ENCODE assay signal across 9 mouse cellular contexts in genomic region chr2:146214715-146215114, GRCm38 (mm10). TPM values are rescaled to one million over a fixed set of nuclear protein-coding genes. Genes with fewer than 3 reads are reported as not detected.
DNase-seq lines count a peak whose midpoint lies in the region; ATAC-seq lines count a peak whose summit lies in the region.
"Had no signal": no experiment of that assay in that cellular context is flagged by ENCODE, and none has a peak within 500 bp of the region (broad histone marks: within the 10 kb centered on the region; RNA-seq: fewer than 3 reads in every experiment).

No protein-coding gene starts in this region.

- no peak overlapping the region for H3K27ac ChIP-seq in forebrain, embryonic 10.5 days
- no peak overlapping the region for H3K27ac ChIP-seq in forebrain, embryonic 12.5 days
- H3K27ac ChIP-seq in forebrain, embryonic 13.5 days = no peak overlapping the region

- ATAC-seq in forebrain, embryonic 12.5 days (ENCODE audit: low FRiP score) = no peak
- peak; percentile 39 for ATAC-seq in forebrain, embryonic 13.5 days

- H3K4me3 ChIP-seq in forebrain, embryonic 10.5 days = no peak overlapping the region
- H3K4me3 ChIP-seq in forebrain, embryonic 12.5 days (replicated peaks) = no peak overlapping the region
- no peak overlapping the region for H3K4me3 ChIP-seq in forebrain, embryonic 13.5 days

- peaks cover 54% of the 10 kb centered on the region for H3K4me1 ChIP-seq in forebrain, embryonic 10.5 days
- H3K4me1 ChIP-seq in forebrain, embryonic 12.5 days = peaks cover 51% of the 10 kb centered on the region
- H3K4me1 ChIP-seq in forebrain, embryonic 13.5 days = peaks cover 50% of the 10 kb centered on the region

- H3K36me3 ChIP-seq in forebrain, embryonic 10.5 days (replicated peaks) = no peaks in the 10 kb centered on the region
- no peaks in the 10 kb centered on the region for H3K36me3 ChIP-seq in forebrain, embryonic 12.5 days (replicated peaks)
- no peaks in the 10 kb centered on the region for H3K36me3 ChIP-seq in forebrain, embryonic 13.5 days (ENCODE audit: poor library complexity, severe bottlenecking)

- no peak overlapping the region for H3K9ac ChIP-seq in forebrain, embryonic 12.5 days
- no peak overlapping the region for H3K9ac ChIP-seq in forebrain, embryonic 13.5 days

- DNase-seq in forebrain, embryonic 10.5 days (ENCODE audit: extremely low spot score, low spot score) = peak; percentile 62
- DNase-seq in A20 (ENCODE audit: low read depth, low spot score) = peak; percentile 67
- DNase-seq in brain, adult 2 months (ENCODE audit: low read depth, low spot score) = peak; percentile 81
- peak; percentile 50 to 71 for DNase-seq in layer of hippocampus, postnatal 14 days (ENCODE audit: low spot score in 2 of 2)
- DNase-seq in neural tube, embryonic 10.5 days (ENCODE audit: extremely low spot score, low spot score) = peak; percentile 49
- peak; percentile 2 to 7 for DNase-seq in thymus, postnatal 36 days

- no peak overlapping the region for H3K4me2 ChIP-seq in forebrain, embryonic 12.5 days
- H3K4me2 ChIP-seq in forebrain, embryonic 13.5 days = no peak overlapping the region; the same call in 1 of the 2 replicates

- peaks cover 76% of the 10 kb centered on the region for H3K27me3 ChIP-seq in forebrain, embryonic 10.5 days (ENCODE audit: poor library complexity, severe bottlenecking)
- H3K27me3 ChIP-seq in forebrain, embryonic 12.5 days = peaks cover 46% of the 10 kb centered on the region
- H3K27me3 ChIP-seq in forebrain, embryonic 13.5 days = peaks cover 16% of the 10 kb centered on the region; the same call in 1 of the 2 replicates

- H3K9me3 ChIP-seq in forebrain, embryonic 10.5 days = no peaks in the 10 kb centered on the region
- no peaks in the 10 kb centered on the region for H3K9me3 ChIP-seq in forebrain, embryonic 12.5 days
- no peaks in the 10 kb centered on the region for H3K9me3 ChIP-seq in forebrain, embryonic 13.5 days (replicated peaks)

- WGBS in forebrain, embryonic 10.5 days = 3% methylated on average over 9 of the region's 9 CpGs
- WGBS in forebrain, embryonic 12.5 days = 2% methylated on average over 9 of the region's 9 CpGs
- WGBS in forebrain, embryonic 13.5 days = 2% methylated on average over 9 of the region's 9 CpGs

RNA-seq across cellular contexts. Expression of gene Insm1, which starts 7.0 kb away (rescaled TPM):
- polyA plus RNA-seq in forebrain, embryonic 10.5 days (2016; fragmentation: Nextera tagmentation; extraction: Ambion mirVana) = 1.6 and 1.8 TPM in 2 replicates
- 11.9 and 13.4 TPM in 2 replicates for polyA plus RNA-seq in forebrain, embryonic 12.5 days (2016; fragmentation: Nextera tagmentation; extraction: Ambion mirVana)
- polyA plus RNA-seq in forebrain, embryonic 13.5 days (2015; fragmentation: Nextera tagmentation; extraction: Ambion mirVana) = 10.0 and 12.8 TPM in 2 replicates
- 1 to 10 TPM; 7.2 to 8.4 TPM for total RNA-seq in layer of hippocampus, postnatal 14 days (2021)
- polyA plus RNA-seq: heart, embryonic 14.5 days had no signal

Comparison
In these comparisons a context has a peak if more than half of its experiments do, and no peak if none do; other contexts are left out.
1. DNase-seq: peak in every context shown above with its lines; median percentile 81 in brain, adult 2 months; 67 in A20; 62 in forebrain, embryonic 10.5 days; 60 in layer of hippocampus, postnatal 14 days; 49 in neural tube, embryonic 10.5 days; 4 in thymus, postnatal 36 days.